Mouse (Mus musculus) liver, embryonic 14.5 days (tissue): ENCODE measurements at regions not wholly inside any gene's neighbourhood (a gene's known extent, or its start where the extent isn't known, plus 50 kb on each side); places are given as distances from the start of the nearest gene placed in this dataset.

Experiments
- CTCF ChIP-seq: IDR thresholded peaks from 2 replicates; pipeline ENCODE4 v1.5.1; 2016; ENCODE audit warnings: antibody characterized with exemption, low read depth, control low read depth
- EP300 ChIP-seq: IDR thresholded peaks from 2 replicates; pipeline ENCODE4 v1.6.1; 2016; ENCODE audit warnings: antibody characterized with exemption, low read depth

GRCm38 (mm10) chr16:51086556-51086955, 495.6 kb upstream of the Ccdc54 start:
- TF ChIP-seq CTCF = no peak
- no peak for TF ChIP-seq EP300
